Mouse (Mus musculus) brain, embryonic 14.5 days (tissue): ENCODE results near the gene Fntb.

Source experiments
- CTCF ChIP-seq: fragments of 200-500 bp; IDR thresholded peaks from 2 replicates; pipeline ENCODE4 v1.5.1; 2012; ENCODE audit warnings: inconsistent platforms, mild to moderate bottlenecking, moderate library complexity, borderline replicate concordance; ENCODE audit not compliant: insufficient read depth, insufficient read length; ENCODE audit errors: extremely low read depth
- POLR2A ChIP-seq: fragments of 200-500 bp; IDR thresholded peaks from 2 replicates; pipeline ENCODE4 v1.6.1; 2012; ENCODE audit warnings: mild to moderate bottlenecking, inconsistent platforms, borderline replicate concordance; ENCODE audit not compliant: poor library complexity, insufficient read depth, insufficient read length, severe bottlenecking; ENCODE audit errors: extremely low read depth

DNA sequence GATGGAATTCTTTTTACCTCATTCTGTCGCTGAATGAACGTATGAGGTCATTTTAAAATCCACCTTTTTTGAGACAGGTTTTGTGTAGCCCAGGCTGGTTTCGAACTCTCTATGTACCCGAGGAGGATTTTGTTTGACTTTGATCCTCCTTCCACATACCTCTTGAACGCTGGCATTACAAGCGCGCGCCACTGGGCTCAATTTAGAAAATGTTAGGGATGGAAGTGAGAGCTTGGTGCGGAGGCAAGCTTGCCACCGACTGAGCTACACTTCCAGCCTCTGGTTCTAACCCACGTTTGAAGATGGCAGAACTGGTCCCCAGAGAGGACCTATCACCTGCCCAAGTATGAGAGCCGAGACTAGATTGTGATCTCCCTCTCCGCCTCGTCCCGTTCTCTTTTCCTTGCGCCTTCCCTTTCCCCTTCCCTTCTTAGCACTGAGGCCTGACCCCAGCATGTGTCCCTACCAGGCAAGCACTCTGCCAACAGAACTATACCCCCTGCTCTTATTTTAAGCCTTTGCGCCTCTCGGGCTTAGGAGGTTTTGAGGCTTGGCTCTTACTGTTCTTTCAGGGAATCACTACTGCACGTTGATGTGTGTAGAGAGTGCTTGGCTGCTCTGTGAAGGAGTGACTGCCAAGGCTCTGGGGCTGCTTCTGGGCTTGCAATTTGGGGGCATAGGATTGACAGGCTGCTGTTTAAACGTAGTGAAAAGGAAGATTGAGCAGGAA lies 677 bp downstream of the Fntb start:
- TF ChIP-seq CTCF, result no peak
- no peak for TF ChIP-seq POLR2A
